Mouse (Mus musculus) adrenal gland, adult 2 months (tissue): ENCODE data around the gene Acad11. TPM values are rescaled to one million over a fixed set of nuclear protein-coding genes. Genes with fewer than 3 reads are reported as not detected.

ENCODE experiments used
- DNase-seq: peaks from one replicate; pipeline ENCODE4 v3.0.0; 2021
- polyA plus RNA-seq: library from polyadenylated mRNA; depleted of rRNA; stranded (reverse); fragments of >200 nt; gene quantifications from 2 replicates; pipeline ENCODE4 v1.2.3, GENCODE M21; 2012; rRNA removed
- total RNA-seq, 2 experiments: library from RNA; stranded (reverse); gene quantifications; 2 replicates each; pipeline ENCODE4 v1.2.3; 2021

The Acad11 gene
- total and polyA plus RNA-seq, 3 experiments, result 33.0 to 91.9 (median 78.7) TPM

- no peak for DNase-seq
Observed at GRCm38 (mm10) chr9:104146683-104147082, 83.5 kb downstream of the Acad11 start.

DNA sequence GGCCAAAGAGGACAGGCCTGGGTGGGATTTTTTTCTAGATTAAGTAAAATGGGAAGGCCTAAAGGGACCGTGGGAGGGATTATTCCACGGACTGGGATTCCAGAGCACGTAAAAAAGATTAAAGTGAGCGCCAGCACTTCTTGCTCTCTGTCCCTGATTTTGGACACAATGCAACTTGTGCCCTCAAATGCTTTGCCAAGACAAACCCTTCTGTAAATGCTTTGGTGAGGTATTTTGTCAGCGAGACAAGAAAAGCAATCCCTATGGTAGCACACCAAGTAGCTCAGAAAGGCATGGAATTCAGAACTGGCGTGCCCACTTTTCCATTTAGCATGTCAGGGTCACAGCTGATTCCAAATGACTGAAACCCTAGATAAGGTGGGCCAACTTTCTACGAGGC, 85.8 kb downstream of the Acad11 start:
- no peak for DNase-seq

- no peak for DNase-seq
Observed at GRCm38 (mm10) chr9:104152121-104152520, 88.9 kb downstream of the Acad11 start.

DNA sequence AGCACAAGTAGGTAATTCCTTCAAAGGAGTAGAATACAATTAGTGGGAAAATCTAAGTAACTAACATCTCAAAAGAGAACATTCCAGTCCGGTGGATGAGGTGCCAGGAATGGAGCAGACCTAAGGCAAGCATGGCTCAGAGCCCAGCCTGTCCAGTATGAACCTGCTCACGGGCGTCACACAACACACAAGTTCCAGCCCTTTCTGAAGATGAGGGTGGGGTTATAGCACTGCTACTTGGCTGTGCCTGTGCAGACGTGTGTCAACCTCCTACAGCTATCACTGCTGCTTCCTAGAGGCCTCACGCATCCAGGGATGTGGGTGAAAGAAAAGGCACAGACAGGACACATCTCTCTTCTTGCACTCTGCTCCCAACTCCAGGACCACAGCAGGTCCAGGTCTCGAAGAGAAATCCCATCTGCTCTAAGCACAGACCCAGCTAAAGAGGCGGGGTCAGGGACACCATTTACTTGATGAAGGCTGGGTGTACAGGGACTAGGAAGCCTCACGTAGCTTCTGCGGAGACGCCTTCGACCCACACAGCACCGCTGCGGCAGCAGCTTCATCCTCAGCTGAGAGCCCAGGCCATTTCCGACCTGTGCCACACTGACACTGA, 92.0 kb downstream of the Acad11 start:
- no peak for DNase-seq

- DNase-seq, result no peak
Observed at GRCm38 (mm10) chr9:104156506-104156905, 93.3 kb downstream of the Acad11 start.

- DNase-seq, result no peak
Observed at GRCm38 (mm10) chr9:104157291-104157690, 94.1 kb downstream of the Acad11 start.

GRCm38 (mm10) chr9:104161117-104161516, 97.9 kb downstream of the Acad11 start:
- no peak for DNase-seq

GRCm38 (mm10) chr9:104164194-104164593, 101.0 kb downstream of the Acad11 start:
- no peak for DNase-seq

- no peak for DNase-seq
Observed at GRCm38 (mm10) chr9:104165926-104166325, 102.7 kb downstream of the Acad11 start.

DNA sequence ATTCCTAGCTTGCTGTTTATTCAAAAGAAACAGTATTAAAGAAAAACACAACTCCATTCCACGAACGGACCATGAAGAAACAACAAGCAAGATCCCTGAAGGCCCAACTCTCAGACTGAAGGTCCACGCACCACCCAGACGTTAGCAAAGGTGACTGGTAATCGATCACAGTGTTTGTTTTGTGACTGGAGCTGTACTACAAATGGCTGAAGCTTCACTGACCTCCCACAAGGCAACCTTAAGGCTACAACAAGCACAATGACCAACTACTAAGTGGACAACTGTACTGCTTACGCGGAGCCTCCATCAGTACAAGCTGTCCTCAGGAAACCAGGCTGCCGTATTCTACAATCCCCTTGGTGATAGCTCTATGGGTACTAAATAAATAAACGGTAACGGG, 106.8 kb downstream of the Acad11 start:
- no peak for DNase-seq

DNA sequence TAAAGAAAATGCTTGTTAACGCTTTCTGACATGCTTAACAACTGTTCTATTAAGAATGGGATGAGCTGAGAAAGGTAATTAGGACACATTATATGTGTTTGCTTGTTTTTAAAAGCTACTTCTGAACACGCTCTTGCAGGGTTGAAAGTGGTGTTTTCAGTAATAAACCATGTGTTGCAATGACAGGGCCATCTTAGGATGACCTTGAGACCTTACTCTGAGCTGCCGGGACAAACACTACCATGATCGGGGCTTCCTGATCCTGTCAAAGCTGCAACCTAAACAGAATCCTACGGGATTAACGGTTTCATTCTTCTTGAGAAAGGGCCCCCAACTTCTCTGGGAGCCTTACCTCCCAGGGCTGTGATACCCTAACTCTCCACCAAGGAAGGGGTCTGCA, 108.5 kb downstream of the Acad11 start:
- DNase-seq, result no peak

DNA sequence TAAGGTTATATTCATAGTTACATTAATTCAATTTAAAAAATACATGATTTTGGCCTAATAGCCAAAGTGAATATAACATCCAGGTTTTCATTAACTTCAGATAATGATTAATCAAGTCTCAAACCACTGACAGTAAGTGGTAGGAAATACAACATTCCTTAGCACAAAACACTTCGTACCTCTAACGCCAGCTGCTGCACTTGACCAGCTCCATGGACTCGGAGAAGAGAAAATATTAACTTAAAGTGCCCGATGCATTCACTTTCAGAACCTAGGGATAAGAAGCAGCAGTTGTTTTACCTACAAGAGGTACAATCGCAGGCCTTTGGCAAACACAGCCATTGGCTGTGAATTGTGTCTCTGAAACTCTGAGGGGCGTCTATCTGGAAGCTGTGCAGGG, 109.2 kb downstream of the Acad11 start:
- DNase-seq, result no peak

Other genes starting within 250 kb of the Acad11 start
- gene Nphp3, start 60.8 kb upstream of the Acad11 start, total RNA-seq, result 1 to 10 TPM; 2.3 to 4.7 TPM
- 8.4 and 8.6 TPM in 2 replicates for gene Nphp3, start 60.8 kb upstream of the Acad11 start, polyA plus RNA-seq
- not detected for gene Gm28305, start 22.7 kb upstream of the Acad11 start, total RNA-seq
- gene Gm28305, start 22.7 kb upstream of the Acad11 start, polyA plus RNA-seq, result not detected in 2 replicates
- gene Uba5, start 243 bp upstream of the Acad11 start, total RNA-seq, result 10 to 100 TPM; 40.6 to 46.4 TPM
- 15.0 and 18.0 TPM in 2 replicates for gene Uba5, start 243 bp upstream of the Acad11 start, polyA plus RNA-seq
- gene Ackr4, start 63.6 kb downstream of the Acad11 start, total RNA-seq, result under 1 TPM in 1 of 2 experiments, not detected in 1; 0.17 TPM
- 0.11 and 0.12 TPM in 2 replicates for gene Ackr4, start 63.6 kb downstream of the Acad11 start, polyA plus RNA-seq
- gene Dnajc13, start 199.6 kb downstream of the Acad11 start, total RNA-seq, result 10 to 100 TPM; 39.2 to 44.2 TPM
- 28.5 and 29.1 TPM in 2 replicates for gene Dnajc13, start 199.6 kb downstream of the Acad11 start, polyA plus RNA-seq